In the genomic region with DNA sequence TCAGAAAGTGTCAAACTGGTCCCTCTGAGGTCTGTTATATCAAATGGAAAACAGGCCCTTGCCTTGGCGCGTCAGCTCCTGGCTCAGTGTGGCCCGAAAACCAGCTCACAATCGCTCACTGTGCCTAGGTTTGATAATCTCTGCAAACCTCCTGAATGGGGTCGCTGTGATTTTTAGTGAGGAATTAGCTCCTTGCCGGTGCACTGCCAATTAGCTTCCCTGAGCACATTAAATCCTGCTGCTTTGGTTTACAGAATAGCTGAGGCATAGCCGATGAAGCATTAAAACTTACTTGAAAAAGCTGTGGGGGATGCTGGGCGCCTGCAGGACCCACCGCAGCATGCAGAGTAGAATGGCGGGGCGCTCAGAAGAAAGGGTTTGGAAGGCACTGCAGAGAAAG, we compare ENCODE assay signal across 11 mouse cellular contexts. TPM values are rescaled to one million over a fixed set of nuclear protein-coding genes. Genes with fewer than 3 reads are reported as not detected.
DNase-seq lines count a peak whose midpoint lies in the region; ATAC-seq and TF ChIP-seq lines count a peak whose summit lies in the region.
"Had no signal": no experiment of that assay in that cellular context is flagged by ENCODE, and none has a peak within 500 bp of the region (broad histone marks: within the 10 kb centered on the region; RNA-seq: fewer than 3 reads in every experiment).

No protein-coding gene starts in this region.

- H3K4me2 ChIP-seq in hindbrain, embryonic 11.5 days (replicated peaks; ENCODE audit: low read depth, low read length) = peak overlapping the region; percentile 20
- no peak overlapping the region for H3K4me2 ChIP-seq in neural tube, embryonic 11.5 days (ENCODE audit: low read depth)

- intact Hi-C loops in heart, postnatal 10 days (cut with DNase I) = no loop called here

- 8% methylated on average over 11 of the region's 11 CpGs for WGBS in hindbrain, embryonic 11.5 days
- WGBS in neural tube, embryonic 11.5 days = 8% methylated on average over 11 of the region's 11 CpGs

- peaks cover 62% of the 10 kb centered on the region for H3K27me3 ChIP-seq in hindbrain, embryonic 11.5 days (ENCODE audit: control insufficient read depth, insufficient read depth, low read length)
- H3K27me3 ChIP-seq in neural tube, embryonic 11.5 days (ENCODE audit: control insufficient read depth, insufficient read depth, low read length) = peaks cover 78% of the 10 kb centered on the region

- no peak for ATAC-seq in hindbrain, embryonic 11.5 days (ENCODE audit: low FRiP score)
- no peak for ATAC-seq in neural tube, embryonic 11.5 days (ENCODE audit: insufficient read depth, low FRiP score, low TSS enrichment)

- no peak overlapping the region for H3K9ac ChIP-seq in hindbrain, embryonic 11.5 days (ENCODE audit: low read depth, low read length)
- H3K9ac ChIP-seq in neural tube, embryonic 11.5 days (ENCODE audit: low read length) = no peak overlapping the region

- no peak for DNase-seq in layer of hippocampus, adult 2 months (ENCODE audit: low spot score in 2 of 2)
- no peak for DNase-seq in layer of hippocampus, adult 11-12 months (ENCODE audit: low spot score)
- DNase-seq in embryo, embryonic 10.5 days (ENCODE audit: low spot score) = peak; percentile 64
- DNase-seq in hindbrain, embryonic 11.5 days (ENCODE audit: low spot score) = peak; percentile 32
- peak; percentile 30 for DNase-seq in neural tube, embryonic 11.5 days (ENCODE audit: low spot score)
- DNase-seq in yolk sac, embryonic 10.5 days (ENCODE audit: low spot score) = no peak
- no peak for DNase-seq in heart, postnatal 10 days
- no peak for DNase-seq in spleen, adult 12 weeks (ENCODE audit: low spot score)
- DNase-seq: adrenal gland, postnatal 10 days; lung, postnatal 14 days had no signal

- no peak overlapping the region for H3K4me3 ChIP-seq in layer of hippocampus, adult 2 months
- no peak overlapping the region for H3K4me3 ChIP-seq in hindbrain, embryonic 11.5 days (ENCODE audit: low read depth, low read length)
- no peak overlapping the region for H3K4me3 ChIP-seq in neural tube, embryonic 11.5 days (ENCODE audit: low read depth, low read length)

- peak overlapping the region; percentile 52; the same call in 1 of the 2 replicates for H3K27ac ChIP-seq in layer of hippocampus, adult 2 months
- no peak overlapping the region for H3K27ac ChIP-seq in hindbrain, embryonic 11.5 days (ENCODE audit: low read depth, low read length)
- no peak overlapping the region for H3K27ac ChIP-seq in neural tube, embryonic 11.5 days (ENCODE audit: low read depth, low read length)

- no peaks in the 10 kb centered on the region for H3K36me3 ChIP-seq in hindbrain, embryonic 11.5 days (ENCODE audit: control insufficient read depth, insufficient read depth, low read length)
- no peaks in the 10 kb centered on the region for H3K36me3 ChIP-seq in neural tube, embryonic 11.5 days (ENCODE audit: control insufficient read depth, insufficient read depth, low read length)

- H3K9me3 ChIP-seq in hindbrain, embryonic 11.5 days (ENCODE audit: control insufficient read depth, low read length) = no peaks in the 10 kb centered on the region
- H3K9me3 ChIP-seq in neural tube, embryonic 11.5 days (ENCODE audit: control insufficient read depth, low read length) = no peaks in the 10 kb centered on the region

- TF ChIP-seq CTCF in layer of hippocampus, adult 2 months (conservative IDR thresholded peaks at IDR 0.05) = no peak

- peaks cover 7% of the 10 kb centered on the region; the same call in 1 of the 2 replicates for H3K4me1 ChIP-seq in hindbrain, embryonic 11.5 days (replicated peaks; ENCODE audit: control insufficient read depth, insufficient read depth, low read length)
- peaks cover 12% of the 10 kb centered on the region; the same call in 1 of the 2 replicates for H3K4me1 ChIP-seq in neural tube, embryonic 11.5 days (ENCODE audit: control insufficient read depth, insufficient read depth, low read length)

RNA-seq across cellular contexts. Expression of a gene that starts 15.4 kb away (rescaled TPM):
- 10 to 100 TPM; 28.1 to 30.8 TPM for total RNA-seq in layer of hippocampus, adult 2 months (2021)
- 5.6 and 7.1 TPM in 2 replicates for polyA plus RNA-seq in hindbrain, embryonic 11.5 days (2014; fragmentation: Nextera tagmentation; extraction: Ambion mirVana)
- 8.5 and 10.2 TPM in 2 replicates for polyA plus RNA-seq in neural tube, embryonic 11.5 days (2014; fragmentation: Nextera tagmentation; extraction: Ambion mirVana)
- total RNA-seq in heart, postnatal 10 days (2021) = not detected
- total RNA-seq: adrenal gland, postnatal 10 days had no signal
- polyA plus RNA-seq: heart, embryonic 14.5 days had no signal

Comparison
In these comparisons a context has a peak if more than half of its experiments do, and no peak if none do; other contexts are left out.
1. DNase-seq: peak in embryo, embryonic 10.5 days (single experiment), hindbrain, embryonic 11.5 days (single experiment) and neural tube, embryonic 11.5 days (single experiment); none in layer of hippocampus, adult 2 months (0 of 2), layer of hippocampus, adult 11-12 months (single experiment), yolk sac, embryonic 10.5 days (single experiment), heart, postnatal 10 days (0 of 2) and spleen, adult 12 weeks (single experiment).
2. RNA of a gene that starts 15.4 kb away (total RNA-seq): 28.1 to 30.8 TPM in layer of hippocampus, adult 2 months; not detected in heart, postnatal 10 days; every median in the first group is over 10 times any median in the second.